Mouse (Mus musculus): ENCODE results near the gene Hcn1.

- TF ChIP-seq CTCF (IDR thresholded peaks at IDR 0.05; ENCODE audit: low read depth), result no peak
- no peak for TF ChIP-seq EP300 (IDR thresholded peaks at IDR 0.05; ENCODE audit: low read depth)
Observed at GRCm38 (mm10) chr13:117880471-117881225, 278.5 kb downstream of the Hcn1 start.

Data from heart, postnatal 0 days (tissue).